In genomic region chr7:34393215-34393614, GRCm38 (mm10) we compare ENCODE assay signal across 8 mouse cellular contexts. TPM values are rescaled to one million over a fixed set of nuclear protein-coding genes. Genes with fewer than 3 reads are reported as not detected.
DNase-seq lines count a peak whose midpoint lies in the region; ATAC-seq lines count a peak whose summit lies in the region.

Gene Lsm14a, minus strand, starts transcription at chr7:34393315.

- H3K27ac ChIP-seq in lung, embryonic 16.5 days (ENCODE audit: low read length), result no peak within 1 kb of the TSS
- H3K27ac ChIP-seq in embryonic facial prominence, embryonic 15.5 days (replicated peaks), result no peak within 1 kb of the TSS
- H3K27ac ChIP-seq in limb, embryonic 11.5 days (replicated peaks; ENCODE audit: low read depth, low read length), result no peak within 1 kb of the TSS

- no peaks in the 10 kb centered on the region for H3K27me3 ChIP-seq in lung, embryonic 16.5 days (ENCODE audit: control insufficient read depth, insufficient read depth, low read depth, low read length)
- no peaks in the 10 kb centered on the region for H3K27me3 ChIP-seq in embryonic facial prominence, embryonic 15.5 days
- no peaks in the 10 kb centered on the region for H3K27me3 ChIP-seq in limb, embryonic 11.5 days (ENCODE audit: control insufficient read depth, insufficient read depth, low read length)

- no peaks in the 10 kb centered on the region for H3K36me3 ChIP-seq in lung, embryonic 16.5 days (ENCODE audit: control insufficient read depth, insufficient read depth, low read length)
- H3K36me3 ChIP-seq in embryonic facial prominence, embryonic 15.5 days, result no peaks in the 10 kb centered on the region
- H3K36me3 ChIP-seq in limb, embryonic 11.5 days (ENCODE audit: control insufficient read depth, insufficient read depth, low read length), result no peaks in the 10 kb centered on the region

- DNase-seq in lung, postnatal 36 days, result no peak
- no peak for DNase-seq in heart, postnatal 10 days
- no peak for DNase-seq in limb, embryonic 11.5 days (ENCODE audit: low spot score)
- no peak for DNase-seq in cerebellum, postnatal 4 days (ENCODE audit: low spot score in 2 of 2)
- DNase-seq in cerebellum, postnatal 36 days, result no peak

- H3K4me2 ChIP-seq in lung, embryonic 16.5 days (ENCODE audit: low read depth, low read length), result no peak within 1 kb of the TSS
- no peak within 1 kb of the TSS for H3K4me2 ChIP-seq in embryonic facial prominence, embryonic 15.5 days (replicated peaks)
- H3K4me2 ChIP-seq in limb, embryonic 11.5 days (ENCODE audit: low read depth, severe bottlenecking), result no peak within 1 kb of the TSS

- no peak for ATAC-seq in lung, embryonic 16.5 days (ENCODE audit: low read depth)
- ATAC-seq in embryonic facial prominence, embryonic 15.5 days (ENCODE audit: insufficient number of reproducible peaks, low FRiP score, low TSS enrichment, low read depth), result no peak
- ATAC-seq in limb, embryonic 11.5 days (ENCODE audit: insufficient number of reproducible peaks, low FRiP score, low TSS enrichment, low read depth), result no peak
- ATAC-seq in neutrophil, adult 5-6 weeks (ENCODE audit: extremely low read depth, insufficient number of reproducible peaks, low FRiP score, poor library complexity, severe bottlenecking), result no peak

- H3K4me3 ChIP-seq in lung, embryonic 16.5 days (ENCODE audit: low read length), result no peak within 1 kb of the TSS
- no peak within 1 kb of the TSS for H3K4me3 ChIP-seq in embryonic facial prominence, embryonic 15.5 days (replicated peaks)
- no peak within 1 kb of the TSS for H3K4me3 ChIP-seq in limb, embryonic 11.5 days (ENCODE audit: low read depth, low read length)

- no peak within 1 kb of the TSS for H3K9ac ChIP-seq in lung, embryonic 16.5 days (ENCODE audit: low read length)
- no peak within 1 kb of the TSS for H3K9ac ChIP-seq in embryonic facial prominence, embryonic 15.5 days
- no peak within 1 kb of the TSS for H3K9ac ChIP-seq in limb, embryonic 11.5 days (ENCODE audit: low read length)

- intact Hi-C loops in heart, postnatal 10 days (cut with DNase I), result no loop called here

- H3K9me3 ChIP-seq in lung, embryonic 16.5 days (ENCODE audit: control insufficient read depth, low read length), result no peaks in the 10 kb centered on the region
- H3K9me3 ChIP-seq in embryonic facial prominence, embryonic 15.5 days (replicated peaks), result no peaks in the 10 kb centered on the region
- H3K9me3 ChIP-seq in limb, embryonic 11.5 days (ENCODE audit: control insufficient read depth, low read length), result no peaks in the 10 kb centered on the region

- peaks cover 10% of the 10 kb centered on the region for H3K4me1 ChIP-seq in lung, embryonic 16.5 days (replicated peaks; ENCODE audit: control insufficient read depth, insufficient read depth, low read length)
- H3K4me1 ChIP-seq in embryonic facial prominence, embryonic 15.5 days, result peaks cover 12% of the 10 kb centered on the region
- H3K4me1 ChIP-seq in limb, embryonic 11.5 days (ENCODE audit: control insufficient read depth, insufficient read depth, low read length), result 0 out of 2 replicates have a peak, but pooled peaks cover 2% of the 10 kb centered on the region

RNA-seq across cellular contexts. Expression of gene Lsm14a, which starts in this region (rescaled TPM):
- polyA plus RNA-seq in lung, embryonic 16.5 days (2015; fragmentation: Nextera tagmentation; extraction: Ambion mirVana), result 88.7 and 92.0 TPM in 2 replicates
- polyA plus RNA-seq in embryonic facial prominence, embryonic 15.5 days (2015; fragmentation: Nextera tagmentation; extraction: Ambion mirVana), result 90.3 and 95.4 TPM in 2 replicates
- total RNA-seq in heart, postnatal 10 days (2021), result 100 to 1,000 TPM in 1 of 2 experiments, 10 to 100 TPM in 1; 87.6 to 102 TPM
- 65.5 and 70.5 TPM in 2 replicates for polyA plus RNA-seq in limb, embryonic 11.5 days (2014; fragmentation: Nextera tagmentation; extraction: Ambion mirVana)
- 117 and 118 TPM in 2 replicates for total RNA-seq in neutrophil, adult 5-6 weeks (2017)
